41 mouse cellular contexts compared by ENCODE assay signal in genomic region chr2:129403786-129404185, GRCm38 (mm10). TPM values are rescaled to one million over a fixed set of nuclear protein-coding genes. Genes with fewer than 3 reads are reported as not detected.
"Had no signal": no experiment of that assay in that cellular context is flagged by ENCODE, and none has a peak within 500 bp of the region (broad histone marks: within the 10 kb centered on the region; RNA-seq: fewer than 3 reads in every experiment).

No protein-coding gene starts in this region.

- H3K36me3 ChIP-seq: heart, embryonic 12.5 days; heart, embryonic 13.5 days; heart, embryonic 15.5 days; hindbrain, embryonic 10.5 days; hindbrain, embryonic 12.5 days; hindbrain, embryonic 13.5 days; hindbrain, embryonic 15.5 days; intestine, embryonic 15.5 days; kidney, embryonic 15.5 days had no signal

- H3K27ac ChIP-seq: heart, embryonic 13.5 days; heart, embryonic 15.5 days; hindbrain, embryonic 10.5 days; hindbrain, embryonic 12.5 days; hindbrain, embryonic 13.5 days; hindbrain, embryonic 14.5 days; hindbrain, embryonic 15.5 days; hindbrain, postnatal 0 days; intestine, embryonic 15.5 days; kidney, embryonic 15.5 days; kidney, postnatal 0 days; layer of hippocampus, adult 2 months; left cerebral cortex, adult 2 months had no signal

- H3K4me1 ChIP-seq: heart, embryonic 13.5 days; heart, embryonic 15.5 days; hindbrain, embryonic 10.5 days; hindbrain, embryonic 12.5 days; hindbrain, embryonic 13.5 days; intestine, embryonic 15.5 days had no signal

- DNase-seq: heart, postnatal 10 days; heart, postnatal 14 days; heart, postnatal 36 days; heart, postnatal 4 days; kidney, adult 11 months; kidney, adult 18-20 months; kidney, adult 2 months; kidney, adult 8-10 months; kidney, adult 9 months; kidney, postnatal 10 days; kidney, postnatal 14 days; kidney, postnatal 25 days; kidney, postnatal 36 days; kidney, postnatal 4 days; layer of hippocampus, adult 9-11 months; layer of hippocampus, postnatal 36 days had no signal

- H3K9me3 ChIP-seq: heart, embryonic 12.5 days; heart, embryonic 13.5 days; heart, embryonic 15.5 days; hindbrain, embryonic 10.5 days; hindbrain, embryonic 12.5 days; hindbrain, embryonic 13.5 days; hindbrain, embryonic 15.5 days; intestine, embryonic 15.5 days; kidney, embryonic 15.5 days had no signal

- H3K4me3 ChIP-seq: heart, embryonic 12.5 days; heart, embryonic 13.5 days; heart, embryonic 15.5 days; hindbrain, embryonic 10.5 days; hindbrain, embryonic 12.5 days; hindbrain, embryonic 13.5 days; hindbrain, embryonic 15.5 days; intestine, embryonic 15.5 days; kidney, embryonic 15.5 days; layer of hippocampus, adult 2 months; left cerebral cortex, adult 2 months had no signal

- ATAC-seq: hindbrain, embryonic 16.5 days; hindbrain, postnatal 0 days; inflammation-experienced regulatory T-cells, adult 6 months; intestine, embryonic 15.5 days; intestine, embryonic 16.5 days; intestine, postnatal 0 days had no signal

- H3K4me2 ChIP-seq: heart, embryonic 11.5 days; heart, embryonic 12.5 days; heart, embryonic 13.5 days; heart, embryonic 15.5 days; hindbrain, embryonic 12.5 days; hindbrain, embryonic 13.5 days; hindbrain, embryonic 14.5 days; hindbrain, embryonic 15.5 days; intestine, embryonic 15.5 days; kidney, embryonic 15.5 days had no signal

- H3K9ac ChIP-seq: heart, embryonic 12.5 days; heart, embryonic 13.5 days; heart, embryonic 15.5 days; hindbrain, embryonic 12.5 days; hindbrain, embryonic 13.5 days; hindbrain, embryonic 14.5 days; hindbrain, embryonic 15.5 days; intestine, embryonic 15.5 days; kidney, embryonic 15.5 days had no signal

- H3K27me3 ChIP-seq: heart, embryonic 12.5 days; heart, embryonic 13.5 days; heart, embryonic 15.5 days; hindbrain, embryonic 12.5 days; hindbrain, embryonic 13.5 days; hindbrain, embryonic 15.5 days; intestine, embryonic 15.5 days; kidney, embryonic 15.5 days had no signal

RNA-seq across cellular contexts. Expression of gene Il1b, which starts 32.8 kb away (rescaled TPM):
- total RNA-seq: heart, postnatal 25 days; layer of hippocampus, adult 18-20 months; layer of hippocampus, adult 2 months; layer of hippocampus, postnatal 10 days; layer of hippocampus, postnatal 14 days; layer of hippocampus, postnatal 25 days; layer of hippocampus, postnatal 36 days had no signal
- polyA plus RNA-seq: heart, embryonic 11.5 days; heart, embryonic 13.5 days; hindbrain, embryonic 10.5 days; hindbrain, embryonic 11.5 days; hindbrain, embryonic 12.5 days; hindbrain, embryonic 13.5 days; hindbrain, embryonic 14.5 days; hindbrain, embryonic 15.5 days; hindbrain, embryonic 16.5 days; hindbrain, postnatal 0 days; kidney, embryonic 15.5 days had no signal
